Mouse (Mus musculus) gastrocnemius, postnatal 25 days (tissue): ENCODE data around the gene Sik3. TPM values are rescaled to one million over a fixed set of nuclear protein-coding genes. Genes with fewer than 3 reads are reported as not detected.

Source experiments
- DNase-seq: peaks from one replicate; pipeline ENCODE4 v3.0.0; 2022
- total RNA-seq, 2 experiments: library from RNA; stranded (reverse); gene quantifications; 1 replicate in 1 of 2; 2 replicates in 1 of 2; pipeline ENCODE4 v1.2.3; 2021

Sik3 gene
- total RNA-seq, 2 experiments from 2014 or later: 34.7 to 38.9 TPM

- no peak for DNase-seq
Observed at GRCm38 (mm10) chr9:46191234-46191633, 178.6 kb downstream of the Sik3 start.

GRCm38 (mm10) chr9:46191644-46192043, 179.0 kb downstream of the Sik3 start:
- no peak for DNase-seq

GRCm38 (mm10) chr9:46192642-46193041, 180.0 kb downstream of the Sik3 start:
- no peak for DNase-seq

GRCm38 (mm10) chr9:46194809-46195208, 182.2 kb downstream of the Sik3 start:
- DNase-seq: no peak

GRCm38 (mm10) chr9:46196699-46197169, 184.1 kb downstream of the Sik3 start:
- DNase-seq: peak; percentile 36

GRCm38 (mm10) chr9:46198461-46198860, 185.8 kb downstream of the Sik3 start:
- DNase-seq: no peak

GRCm38 (mm10) chr9:46198936-46199335, 186.3 kb downstream of the Sik3 start:
- DNase-seq: no peak

- no peak for DNase-seq
Observed at GRCm38 (mm10) chr9:46199609-46200008, 187.0 kb downstream of the Sik3 start.

- DNase-seq: no peak
Observed at GRCm38 (mm10) chr9:46206834-46207500, 194.3 kb downstream of the Sik3 start.

GRCm38 (mm10) chr9:46207501-46207869, 194.9 kb downstream of the Sik3 start:
- no peak for DNase-seq

GRCm38 (mm10) chr9:46208401-46208974, 195.9 kb downstream of the Sik3 start:
- no peak for DNase-seq

GRCm38 (mm10) chr9:46210473-46210872, 197.9 kb downstream of the Sik3 start:
- no peak for DNase-seq

- DNase-seq: no peak
Observed at GRCm38 (mm10) chr9:46214276-46214675, 201.7 kb downstream of the Sik3 start.

- DNase-seq: no peak
Observed at GRCm38 (mm10) chr9:46214946-46215337, 202.3 kb downstream of the Sik3 start.

- DNase-seq: peak; percentile 26
Observed at GRCm38 (mm10) chr9:46215338-46216322, 203.0 kb downstream of the Sik3 start.

- no peak for DNase-seq
Observed at GRCm38 (mm10) chr9:46216744-46217470, 204.3 kb downstream of the Sik3 start.

- no peak for DNase-seq
Observed at GRCm38 (mm10) chr9:46218176-46218575, 205.6 kb downstream of the Sik3 start.

GRCm38 (mm10) chr9:46223090-46223489, 210.5 kb downstream of the Sik3 start:
- DNase-seq: no peak

- DNase-seq: no peak
Observed at GRCm38 (mm10) chr9:46224101-46224500, 211.5 kb downstream of the Sik3 start.

GRCm38 (mm10) chr9:46224945-46225660, 212.5 kb downstream of the Sik3 start:
- no peak for DNase-seq

- DNase-seq: no peak
Observed at GRCm38 (mm10) chr9:46227064-46227614, 214.5 kb downstream of the Sik3 start.
